Mouse (Mus musculus) intestine, embryonic 15.5 days (tissue): ENCODE data around the gene Fads6. TPM values are rescaled to one million over a fixed set of nuclear protein-coding genes. Genes with fewer than 3 reads are reported as not detected.
A peak's percentile ranks its signal among the peaks of the same experiment; 100 is the strongest.

Experiments
- ATAC-seq: fragments of 200-750 bp; cut with Nextera tagmentation; 2 replicates; pipeline ENCODE4 v1.8.0; 2017; ENCODE audit warnings: moderate TSS enrichment, moderate library complexity
- H3K27ac ChIP-seq: fragments of 300-500 bp; sonication (generic); 2 replicates; pipeline ENCODE4 v1.5.1; 2015; ENCODE audit warnings: mild to moderate bottlenecking, inconsistent platforms
- H3K27me3 ChIP-seq: fragments of 300-500 bp; sonication (generic); replicated peaks from 2 replicates; pipeline ENCODE4 v1.6.1; 2015; ENCODE audit warnings: inconsistent platforms
- H3K36me3 ChIP-seq: fragments of 300-500 bp; sonication (generic); 2 replicates; pipeline ENCODE4 v1.6.1; 2015; ENCODE audit warnings: inconsistent platforms
- H3K4me1 ChIP-seq: fragments of 300-500 bp; sonication (generic); replicated peaks from 2 replicates; pipeline ENCODE4 v1.6.1; 2015; ENCODE audit warnings: inconsistent platforms
- H3K4me2 ChIP-seq: fragments of 300-500 bp; sonication (generic); replicated peaks from 2 replicates; pipeline ENCODE4 v1.6.1; 2015; ENCODE audit warnings: mild to moderate bottlenecking, inconsistent platforms
- H3K4me3 ChIP-seq: fragments of 300-500 bp; sonication (generic); replicated peaks from 2 replicates; pipeline ENCODE4 v1.5.1; 2015; ENCODE audit warnings: inconsistent platforms
- H3K9ac ChIP-seq: fragments of 300-500 bp; sonication (generic); 2 replicates; pipeline ENCODE4 v1.6.1; 2015; ENCODE audit warnings: inconsistent platforms
- H3K9me3 ChIP-seq: fragments of 300-500 bp; sonication (generic); 2 replicates; pipeline ENCODE4 v1.6.1; 2016; ENCODE audit warnings: inconsistent platforms
- WGBS: fragments of 180-500 bp; shearing (Covaris S2); methylation state at CpG from one replicate; pipeline ENCODE4 v1.1.7; 2015; 5-methylcytosine and 5-hydroxymethylcytosine counted together
- polyA plus RNA-seq: library from polyadenylated mRNA; unstranded; fragments of >200 nt; fragmentation: Nextera tagmentation; extraction: Ambion mirVana; gene quantifications from 2 replicates; pipeline ENCODE4 v1.2.1, GENCODE M21; 2015

Fads6 gene
- polyA plus RNA-seq, 1 experiment from 2014 or later = 1.5 TPM

DNA sequence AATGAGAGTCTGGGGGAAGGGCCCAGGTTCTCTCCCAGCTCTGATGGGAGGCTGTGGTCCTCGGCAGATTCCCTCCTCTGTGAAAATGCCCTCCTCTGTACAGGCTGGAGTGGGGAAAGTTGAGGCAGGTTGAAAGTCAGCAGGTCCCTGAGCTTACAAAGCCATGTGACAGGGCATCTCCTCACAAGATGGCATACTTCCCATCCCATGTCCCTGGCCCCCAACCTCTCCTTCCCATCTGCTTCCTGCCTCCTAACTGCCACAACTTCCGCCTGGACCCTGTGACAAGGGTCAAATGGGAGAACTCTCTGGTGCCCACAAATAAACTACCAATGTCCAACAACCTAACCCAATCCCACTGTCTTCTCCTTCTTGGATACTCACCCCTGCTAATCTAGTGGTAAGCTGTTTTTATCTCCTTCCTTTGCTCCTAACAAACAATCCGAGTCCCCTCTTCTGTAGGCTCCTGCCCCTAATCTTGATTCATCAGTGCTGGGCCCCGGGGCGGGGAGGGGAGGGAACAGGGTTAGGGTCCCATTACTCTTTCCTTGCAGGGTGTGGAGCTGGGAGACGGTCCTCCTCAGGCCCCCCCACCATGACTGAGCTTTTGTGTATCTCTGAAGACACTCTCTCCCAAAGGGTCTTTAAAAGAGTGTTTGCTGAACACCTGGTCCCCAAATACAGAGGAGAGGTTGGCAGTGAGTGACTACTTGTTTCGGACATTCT lies 33.2 kb downstream of the Fads6 start:
- H3K4me3 ChIP-seq = no peak overlapping the region
- no peak overlapping the region for H3K4me2 ChIP-seq
- no peak for ATAC-seq
- peaks cover 18% of the 10 kb centered on the region for H3K4me1 ChIP-seq
- no peak overlapping the region for H3K9ac ChIP-seq
- peaks cover 89% of the 10 kb centered on the region for H3K27me3 ChIP-seq
- H3K36me3 ChIP-seq = no peaks in the 10 kb centered on the region
- H3K9me3 ChIP-seq = no peaks in the 10 kb centered on the region
- no peak overlapping the region for H3K27ac ChIP-seq
- 66% methylated on average over 7 of the region's 7 CpGs for WGBS

DNA sequence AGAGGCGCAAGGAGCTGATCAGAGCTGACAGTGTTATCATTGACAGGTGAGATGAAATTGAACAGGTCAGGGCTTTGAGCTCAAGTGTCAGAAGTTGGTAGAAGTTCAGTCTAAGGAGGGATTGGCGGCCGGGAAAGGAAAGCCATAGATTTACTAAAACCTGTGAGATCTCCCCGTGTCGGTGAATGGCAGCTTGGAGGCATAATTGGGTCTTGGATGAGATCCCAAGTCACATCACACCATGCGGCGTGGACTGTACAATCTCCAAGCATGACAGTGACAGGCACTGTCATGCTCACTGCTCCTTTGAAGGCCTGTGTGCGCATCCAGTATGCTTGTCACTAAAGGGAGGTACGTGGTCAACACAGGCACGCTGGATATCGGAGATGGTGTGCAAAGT lies 34.5 kb downstream of the Fads6 start:
- H3K9me3 ChIP-seq = no peaks in the 10 kb centered on the region
- peaks cover 92% of the 10 kb centered on the region for H3K27me3 ChIP-seq
- H3K9ac ChIP-seq = no peak overlapping the region
- no peaks in the 10 kb centered on the region for H3K36me3 ChIP-seq
- no peak overlapping the region for H3K4me3 ChIP-seq
- peaks cover 21% of the 10 kb centered on the region for H3K4me1 ChIP-seq
- H3K4me2 ChIP-seq = no peak overlapping the region
- H3K27ac ChIP-seq = no peak overlapping the region
- WGBS = 76% methylated on average over 11 of the region's 11 CpGs
- no peak for ATAC-seq

DNA sequence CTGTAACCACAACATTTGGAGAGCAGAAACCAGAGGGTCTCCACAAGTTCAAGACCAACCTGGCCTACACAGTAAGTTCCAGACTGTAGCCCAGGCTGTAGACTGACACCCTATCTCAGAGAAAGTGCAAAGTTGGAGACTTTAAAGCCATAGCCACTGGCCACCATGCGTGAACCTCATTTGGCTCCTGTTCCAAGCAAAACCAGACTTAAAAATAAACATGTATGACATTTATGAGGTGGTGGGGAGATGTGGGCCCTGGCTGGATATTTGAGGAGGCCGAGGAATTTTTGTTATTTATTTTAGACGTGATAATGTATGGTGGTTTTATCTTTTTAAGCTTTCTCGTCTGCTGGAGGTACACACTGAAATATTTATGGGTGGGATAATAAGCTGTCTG lies 38.3 kb downstream of the Fads6 start:
- H3K9ac ChIP-seq = no peak overlapping the region
- 0 out of 2 replicates have a peak, but pooled peaks cover 5% of the 10 kb centered on the region for H3K4me1 ChIP-seq
- H3K27ac ChIP-seq = no peak overlapping the region
- H3K4me2 ChIP-seq = no peak overlapping the region
- WGBS = 22% methylated on average over 4 of the region's 4 CpGs
- peaks cover 70% of the 10 kb centered on the region for H3K27me3 ChIP-seq
- no peak for ATAC-seq
- no peaks in the 10 kb centered on the region for H3K9me3 ChIP-seq
- H3K36me3 ChIP-seq = no peaks in the 10 kb centered on the region
- no peak overlapping the region for H3K4me3 ChIP-seq

DNA sequence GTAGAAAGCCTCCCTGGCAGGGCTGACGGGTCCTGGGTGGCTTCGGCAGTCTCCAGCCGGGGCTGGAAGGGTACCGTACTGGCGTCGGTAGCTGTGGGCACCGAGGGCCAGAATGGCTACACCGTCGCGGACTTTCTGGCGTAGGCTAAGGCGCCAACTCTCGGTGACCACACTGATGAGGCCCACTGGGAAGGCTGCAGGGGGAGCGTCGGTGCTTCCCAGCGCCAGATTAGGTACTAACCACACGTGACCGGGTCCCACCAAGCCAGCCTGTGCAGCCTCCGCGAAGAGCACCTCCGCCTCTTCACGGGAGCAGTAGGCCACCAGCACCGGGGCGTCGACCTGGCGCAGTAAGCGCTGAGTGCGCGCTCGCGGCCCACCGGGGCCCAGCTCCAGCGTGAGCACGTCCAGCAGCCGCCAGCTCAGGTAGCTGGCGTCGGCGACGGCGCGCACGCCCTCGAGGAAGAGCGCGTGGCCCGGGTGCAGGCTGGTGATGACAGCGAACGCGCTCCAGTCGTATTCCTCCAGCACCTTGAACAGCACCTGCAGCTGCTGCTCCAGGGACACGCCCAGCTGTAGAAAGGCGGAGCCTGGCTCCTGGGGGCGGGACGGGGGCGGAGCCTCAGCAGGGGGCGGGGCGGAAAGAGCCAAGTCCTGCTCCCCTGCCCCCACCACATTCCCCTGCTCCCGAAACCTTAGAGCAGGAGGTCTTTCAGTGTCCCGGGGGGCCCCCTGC lies 39.5 kb downstream of the Fads6 start:
- no peak overlapping the region for H3K9ac ChIP-seq
- H3K27ac ChIP-seq = no peak overlapping the region
- H3K27me3 ChIP-seq = peaks cover 65% of the 10 kb centered on the region
- no peaks in the 10 kb centered on the region for H3K9me3 ChIP-seq
- H3K36me3 ChIP-seq = no peaks in the 10 kb centered on the region
- WGBS = 17% methylated on average over 59 of the region's 59 CpGs
- H3K4me1 ChIP-seq = 0 out of 2 replicates have a peak, but pooled peaks cover 5% of the 10 kb centered on the region
- H3K4me2 ChIP-seq = peak overlapping the region; percentile 46
- H3K4me3 ChIP-seq = peak overlapping the region; percentile 13
- peak; percentile 80 for ATAC-seq

DNA sequence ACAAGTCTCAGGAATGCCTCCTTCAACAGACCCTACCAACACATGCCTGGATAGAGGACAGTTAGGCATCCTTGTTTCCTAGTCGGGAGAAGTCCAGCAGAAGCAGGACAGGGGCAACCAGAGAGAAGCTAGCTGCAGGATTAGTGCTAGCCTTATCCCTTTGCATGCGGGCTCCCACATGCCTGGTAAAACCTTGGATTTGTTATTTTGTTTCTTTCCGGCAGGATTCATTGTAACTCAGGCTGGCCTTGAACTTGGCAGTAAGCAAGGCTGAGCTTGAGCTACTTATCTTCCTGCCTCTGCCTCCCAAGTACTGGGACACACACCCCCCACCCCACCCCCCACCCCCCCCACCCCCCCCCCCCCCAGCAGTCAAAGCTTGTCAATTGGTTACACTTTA lies 46.2 kb downstream of the Fads6 start:
- peaks cover 75% of the 10 kb centered on the region for H3K27me3 ChIP-seq
- no peak overlapping the region for H3K4me2 ChIP-seq
- H3K4me3 ChIP-seq = no peak overlapping the region
- ATAC-seq = no peak
- WGBS = 60% methylated on average over 3 of the region's 3 CpGs
- peaks cover 10% of the 10 kb centered on the region for H3K4me1 ChIP-seq
- H3K27ac ChIP-seq = no peak overlapping the region
- H3K9ac ChIP-seq = no peak overlapping the region
- no peaks in the 10 kb centered on the region for H3K9me3 ChIP-seq
- no peaks in the 10 kb centered on the region for H3K36me3 ChIP-seq

DNA sequence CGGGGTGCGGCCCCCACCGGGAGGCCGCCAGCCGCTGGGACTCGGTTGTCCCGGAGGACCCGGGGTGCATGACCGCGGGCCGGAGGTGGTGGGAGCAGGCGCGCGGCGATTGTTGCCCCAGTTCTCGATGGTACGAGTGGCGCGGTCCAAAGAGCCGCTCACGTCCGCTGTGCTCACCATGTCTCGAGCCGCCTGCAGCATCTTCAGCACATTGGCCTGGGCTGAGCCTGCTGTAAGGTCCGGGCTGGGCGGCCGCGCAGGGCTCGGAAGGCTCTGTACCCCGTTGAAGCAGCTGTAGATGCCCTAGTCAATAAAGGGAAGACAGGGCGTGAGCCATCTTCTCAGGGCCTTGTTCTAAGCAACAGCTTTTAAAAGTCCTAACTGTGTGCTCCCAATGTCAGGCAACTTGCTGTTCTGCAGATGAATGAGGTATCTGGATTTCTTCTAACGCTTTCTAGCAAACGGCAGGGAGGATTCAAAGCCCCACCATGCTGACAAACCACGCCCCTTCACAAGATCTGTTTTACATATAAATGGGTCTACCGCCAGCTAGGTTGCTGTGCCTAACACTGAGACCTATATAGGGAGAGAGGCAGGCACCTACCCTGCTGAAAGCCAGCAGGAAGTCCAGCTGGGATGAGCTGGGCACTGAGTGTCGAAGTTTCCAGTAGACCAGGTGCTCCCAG lies 46.9 kb downstream of the Fads6 start:
- Histone ChIP-seq H3K4me3 (peak overlapping the region; percentile 43), H3K36me3 (no peaks in the 10 kb centered on the region), H3K27me3 (peaks cover 69% of the 10 kb centered on the region), H3K27ac (no peak overlapping the region), H3K9ac (peak overlapping the region; percentile 8; the same call in 1 of the 2 replicates), H3K9me3 (no peaks in the 10 kb centered on the region), H3K4me2 (peak overlapping the region; percentile 85), H3K4me1 (peaks cover 10% of the 10 kb centered on the region)
- 3% methylated on average over 36 of the region's 36 CpGs for WGBS
- no peak for ATAC-seq

DNA sequence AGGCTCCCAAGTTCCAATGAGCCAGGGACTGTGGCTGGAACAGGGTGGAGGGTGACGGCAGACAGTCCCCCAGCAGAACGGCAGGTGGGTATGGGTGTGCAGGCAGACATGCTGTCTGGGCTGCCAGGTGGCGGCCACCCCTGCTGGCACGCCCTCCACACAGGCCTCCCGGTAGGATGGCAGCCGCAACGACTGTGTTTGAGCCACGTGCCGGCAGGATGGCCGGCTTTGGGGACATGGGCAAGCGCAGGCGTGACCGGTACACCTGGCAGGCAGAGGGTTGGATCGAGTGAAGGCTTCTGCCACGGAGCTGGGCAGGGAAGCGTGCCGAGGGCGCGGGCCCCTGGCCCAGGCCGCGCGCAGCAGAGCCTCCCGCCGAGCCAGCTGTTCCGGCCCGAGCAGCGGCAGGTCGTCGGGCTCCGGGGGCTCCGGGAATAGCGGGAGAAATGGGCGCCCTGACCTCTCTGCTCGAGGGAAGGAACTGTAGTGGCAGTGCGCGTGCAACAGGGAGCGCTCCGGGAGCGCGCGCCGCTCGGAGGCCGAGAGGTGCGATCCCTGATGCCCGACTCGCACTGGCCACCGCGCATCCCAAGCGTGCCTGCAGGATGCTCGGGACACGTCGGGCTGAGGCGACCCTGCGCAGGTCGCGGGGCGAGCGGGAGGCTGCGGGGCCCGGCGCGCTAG lies 47.6 kb downstream of the Fads6 start:
- Histone ChIP-seq H3K4me3 (peak overlapping the region; percentile 43), H3K4me1 (peaks cover 10% of the 10 kb centered on the region), H3K4me2 (peak overlapping the region; percentile 85), H3K36me3 (0 out of 2 replicates have a peak, but pooled peaks cover under 1% of the 10 kb centered on the region), H3K9ac (peak overlapping the region; percentile 8; the same call in 1 of the 2 replicates), H3K27me3 (peaks cover 68% of the 10 kb centered on the region), H3K9me3 (no peaks in the 10 kb centered on the region), H3K27ac (no peak overlapping the region)
- ATAC-seq = no peak
- WGBS = 2% methylated on average over 59 of the region's 63 CpGs

DNA sequence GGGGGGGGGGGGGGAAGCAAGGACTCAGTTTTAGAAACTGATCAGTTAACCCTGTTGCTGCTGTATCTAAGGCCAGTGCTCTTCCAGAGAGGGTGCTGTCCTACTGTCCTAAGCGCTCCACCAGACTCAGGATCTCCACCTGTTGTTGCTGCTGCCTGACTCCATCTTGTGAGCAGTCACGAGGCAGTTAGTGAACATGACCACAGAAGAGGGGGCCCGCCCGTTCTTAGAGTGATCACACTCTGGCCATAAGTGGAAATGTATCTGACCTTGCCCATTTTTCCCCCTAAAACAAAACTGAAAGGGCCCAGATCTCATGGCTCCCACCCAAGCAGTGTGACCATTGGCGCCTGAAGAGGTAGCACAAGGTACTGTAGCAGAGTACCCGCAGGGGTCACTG lies 49.5 kb downstream of the Fads6 start:
- 69% methylated on average over 6 of the region's 6 CpGs for WGBS
- ATAC-seq = no peak
- peaks cover 62% of the 10 kb centered on the region for H3K27me3 ChIP-seq

DNA sequence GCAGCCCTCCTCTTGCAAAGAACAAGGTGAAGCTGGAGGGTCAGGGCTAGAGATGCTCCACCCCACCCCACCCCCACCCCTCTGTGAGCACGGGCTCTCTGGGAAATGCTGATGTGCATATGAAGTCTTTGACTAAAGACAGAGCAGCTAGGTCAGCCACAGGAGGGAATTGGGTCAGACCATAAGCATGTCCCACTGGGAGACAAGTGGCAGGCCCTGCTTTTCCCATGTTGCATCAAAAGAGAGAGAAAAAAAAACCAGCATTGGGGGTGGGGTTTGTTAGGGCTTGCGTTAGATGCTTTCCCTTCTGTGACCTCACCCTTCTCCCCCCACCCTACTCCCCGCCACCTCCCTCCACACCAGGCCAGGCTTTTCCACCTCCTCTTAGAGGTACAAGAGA lies 50.2 kb downstream of the Fads6 start:
- 25% methylated on average over 3 of the region's 3 CpGs for WGBS
- no peak overlapping the region for H3K9ac ChIP-seq
- H3K27ac ChIP-seq = no peak overlapping the region
- H3K36me3 ChIP-seq = 0 out of 2 replicates have a peak, but pooled peaks cover 2% of the 10 kb centered on the region
- H3K4me1 ChIP-seq = peaks cover 10% of the 10 kb centered on the region
- no peaks in the 10 kb centered on the region for H3K9me3 ChIP-seq
- peaks cover 57% of the 10 kb centered on the region for H3K27me3 ChIP-seq
- no peak overlapping the region for H3K4me3 ChIP-seq
- ATAC-seq = no peak
- H3K4me2 ChIP-seq = no peak overlapping the region

More for the DNA sequence above, 49.5 kb downstream of the Fads6 start:
- no peak overlapping the region for H3K4me3 ChIP-seq
- H3K4me1 ChIP-seq = peaks cover 10% of the 10 kb centered on the region
- no peak overlapping the region for H3K9ac ChIP-seq
- H3K36me3 ChIP-seq = 0 out of 2 replicates have a peak, but pooled peaks cover 2% of the 10 kb centered on the region
- H3K4me2 ChIP-seq = no peak overlapping the region
- H3K27ac ChIP-seq = no peak overlapping the region
- no peaks in the 10 kb centered on the region for H3K9me3 ChIP-seq

DNA sequence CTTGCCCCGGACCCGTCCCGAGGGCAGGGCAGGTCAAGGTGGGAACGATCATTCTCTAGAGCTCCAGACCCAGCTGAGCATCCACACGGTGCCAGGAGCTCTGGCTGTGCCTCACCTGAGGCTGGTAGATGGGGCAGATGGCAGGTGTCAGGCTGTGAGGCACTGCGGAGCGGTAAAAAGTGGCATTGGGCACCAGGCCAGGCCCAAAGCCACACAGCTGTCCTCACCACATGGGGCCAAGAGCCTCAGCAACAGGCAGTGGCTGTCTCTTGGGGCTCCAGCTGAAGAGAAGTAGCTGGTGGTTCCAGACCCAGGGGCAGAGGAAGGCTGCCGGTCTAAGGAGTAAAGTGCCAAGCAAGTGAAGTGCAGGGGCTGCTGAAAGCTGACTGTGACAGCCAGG lies 51.1 kb downstream of the Fads6 start:
- no peak overlapping the region for H3K27ac ChIP-seq
- no peaks in the 10 kb centered on the region for H3K9me3 ChIP-seq
- peaks cover 51% of the 10 kb centered on the region for H3K27me3 ChIP-seq
- ATAC-seq = no peak
- no peak overlapping the region for H3K4me3 ChIP-seq
- peaks cover 10% of the 10 kb centered on the region for H3K4me1 ChIP-seq
- H3K9ac ChIP-seq = no peak overlapping the region
- no peak overlapping the region for H3K4me2 ChIP-seq
- WGBS = 72% methylated on average over 8 of the region's 8 CpGs
- 0 out of 2 replicates have a peak, but pooled peaks cover 2% of the 10 kb centered on the region for H3K36me3 ChIP-seq

DNA sequence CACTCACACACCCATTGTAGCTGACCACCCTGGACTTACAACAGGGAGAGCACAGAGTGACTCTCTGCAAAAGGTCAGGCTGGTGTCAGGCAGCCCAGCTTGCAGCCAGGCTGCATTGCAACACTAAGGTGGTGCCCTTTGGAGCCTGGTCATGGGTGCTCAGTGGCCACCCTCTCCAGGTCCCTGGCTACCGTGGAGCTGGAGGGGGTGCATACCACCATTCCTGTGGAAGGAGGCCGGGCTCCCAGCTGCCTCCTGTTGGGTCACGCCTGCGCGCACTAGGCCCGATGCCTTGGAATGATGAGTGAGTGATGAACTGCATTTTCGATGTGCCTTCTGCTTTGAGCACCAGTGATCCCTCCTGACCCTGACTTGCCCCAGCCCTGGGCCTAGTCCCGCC lies 52.6 kb downstream of the Fads6 start:
- 0 out of 2 replicates have a peak, but pooled peaks cover 2% of the 10 kb centered on the region for H3K36me3 ChIP-seq
- no peak overlapping the region for H3K27ac ChIP-seq
- no peaks in the 10 kb centered on the region for H3K9me3 ChIP-seq
- no peak overlapping the region for H3K9ac ChIP-seq
- no peak overlapping the region for H3K4me3 ChIP-seq
- H3K4me2 ChIP-seq = no peak overlapping the region
- H3K27me3 ChIP-seq = peaks cover 38% of the 10 kb centered on the region
- peaks cover 2% of the 10 kb centered on the region; the same call in 1 of the 2 replicates for H3K4me1 ChIP-seq
- WGBS = 90% methylated on average over 8 of the region's 8 CpGs
- no peak; the same call in 1 of the 2 replicates for ATAC-seq

DNA sequence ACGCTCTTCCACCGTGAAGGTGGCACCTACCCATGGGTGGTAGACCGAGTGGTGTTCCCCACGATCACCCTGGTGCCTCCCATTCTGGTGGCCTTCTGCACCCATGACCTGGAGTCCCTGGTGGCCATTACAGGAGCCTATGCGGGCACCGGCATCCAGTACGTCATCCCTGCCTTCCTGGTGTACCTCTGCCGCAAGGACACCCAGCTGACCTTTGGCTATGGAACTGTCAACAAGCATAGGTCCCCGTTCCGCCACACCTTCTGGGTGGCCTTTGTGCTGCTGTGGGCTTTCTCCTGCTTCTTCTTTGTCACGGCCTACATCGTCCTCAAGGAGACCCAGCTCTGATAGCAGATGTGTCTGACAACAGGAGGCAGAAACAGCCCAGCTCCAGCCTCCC lies 53.7 kb downstream of the Fads6 start:
- 91% methylated on average over 12 of the region's 12 CpGs for WGBS
- Histone ChIP-seq H3K9me3 (no peaks in the 10 kb centered on the region), H3K36me3 (0 out of 2 replicates have a peak, but pooled peaks cover 2% of the 10 kb centered on the region), H3K27me3 (peaks cover 27% of the 10 kb centered on the region), H3K4me3 (no peak overlapping the region), H3K4me2 (no peak overlapping the region), H3K4me1 (no peaks in the 10 kb centered on the region), H3K9ac (no peak overlapping the region), H3K27ac (no peak overlapping the region)
- no peak for ATAC-seq
